Mouse (Mus musculus) ES-Bruce4 (cell line): ENCODE data around the gene Prdx4.

ENCODE experiments used
- CTCF ChIP-seq: IDR thresholded peaks from one replicate; pipeline ENCODE4 v1.8.1; 2011; ENCODE audit warnings: low read depth, low read length
- EP300 ChIP-seq: IDR thresholded peaks from 2 replicates; pipeline ENCODE4 v1.6.1; 2011; ENCODE audit warnings: low read depth, low read length; ENCODE audit not compliant: insufficient read depth
- POLR2A ChIP-seq: IDR thresholded peaks from one replicate; pipeline ENCODE4 v1.8.1; 2011; ENCODE audit warnings: low read length; ENCODE audit not compliant: insufficient read depth

DNA sequence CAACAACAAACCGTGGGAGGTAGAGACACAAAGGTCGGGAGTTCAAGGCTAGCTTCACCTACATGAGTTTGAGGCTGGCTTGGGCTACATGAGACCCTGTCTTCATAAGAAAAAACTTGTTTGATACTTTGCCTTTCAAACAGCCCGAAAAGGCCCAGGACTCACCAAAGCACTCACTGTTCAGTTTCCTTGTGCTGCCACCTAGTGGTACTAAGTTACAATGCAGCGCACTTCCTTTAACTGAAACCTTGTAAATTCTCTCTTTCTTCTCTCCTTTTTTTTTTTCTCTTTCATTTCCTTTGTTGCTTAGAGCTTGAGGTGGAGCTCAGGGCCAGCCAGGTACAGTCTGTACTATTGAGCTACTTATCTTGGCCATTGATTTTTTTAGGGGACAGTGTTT lies 22.5 kb downstream of the Prdx4 start:
- no peak for TF ChIP-seq CTCF
- no peak for TF ChIP-seq POLR2A
- TF ChIP-seq EP300 = no peak
